Mouse (Mus musculus): ENCODE measurements around the gene 0610009B22Rik.
"Not testable (repeated sequence)": the region's sequence is repeated elsewhere in the genome, so short reads cannot be mapped to it uniquely, and the experiment has no call there.

0610009B22Rik gene

GRCm38 (mm10) chr11:51688330-51689328 lies at the start of gene 0610009B22Rik:
TSS of gene 0610009B22Rik (minus strand) at chr11:51688874.
- peak; percentile 99 to 100 for DNase-seq (ENCODE audit: low spot score in 2 of 2)

GRCm38 (mm10) chr11:51734218-51734617 lies 45.5 kb upstream of the 0610009B22Rik start:
- DNase-seq (ENCODE audit: low spot score in 2 of 2), result not testable (repeated sequence)

GRCm38 (mm10) chr11:51732883-51733282 lies 44.2 kb upstream of the 0610009B22Rik start:
- DNase-seq (ENCODE audit: low spot score in 2 of 2), result no peak

GRCm38 (mm10) chr11:51721066-51721465 lies 32.4 kb upstream of the 0610009B22Rik start:
- no peak for DNase-seq (ENCODE audit: low spot score in 2 of 2)

- no peak for DNase-seq (ENCODE audit: low spot score in 2 of 2)
Observed at GRCm38 (mm10) chr11:51707080-51707479, 18.4 kb upstream of the 0610009B22Rik start.

GRCm38 (mm10) chr11:51706451-51706850 lies 17.8 kb upstream of the 0610009B22Rik start:
- DNase-seq (ENCODE audit: low spot score in 2 of 2), result no peak

GRCm38 (mm10) chr11:51703379-51703998 lies 14.8 kb upstream of the 0610009B22Rik start:
- no peak for DNase-seq (ENCODE audit: low spot score in 2 of 2)

- DNase-seq (ENCODE audit: low spot score in 2 of 2), result no peak
Observed at GRCm38 (mm10) chr11:51702831-51703230, 14.2 kb upstream of the 0610009B22Rik start.

- no peak for DNase-seq (ENCODE audit: low spot score in 2 of 2)
Observed at GRCm38 (mm10) chr11:51694984-51695383, 6.3 kb upstream of the 0610009B22Rik start.

GRCm38 (mm10) chr11:51690597-51690996 lies 1.9 kb upstream of the 0610009B22Rik start:
- DNase-seq (ENCODE audit: low spot score in 2 of 2), result not testable (repeated sequence)

- no peak for DNase-seq (ENCODE audit: low spot score in 2 of 2)
Observed at GRCm38 (mm10) chr11:51689343-51689742, 669 bp upstream of the 0610009B22Rik start.

GRCm38 (mm10) chr11:51681976-51682374 lies 6.7 kb downstream of the 0610009B22Rik start:
- no peak for DNase-seq (ENCODE audit: low spot score in 2 of 2)

GRCm38 (mm10) chr11:51681324-51681975 lies 7.2 kb downstream of the 0610009B22Rik start:
- DNase-seq (ENCODE audit: low spot score in 2 of 2), result peak; percentile 41 to 88

- DNase-seq (ENCODE audit: low spot score in 2 of 2), result no peak
Observed at GRCm38 (mm10) chr11:51679466-51679865, 9.2 kb downstream of the 0610009B22Rik start.

- no peak for DNase-seq (ENCODE audit: low spot score in 2 of 2)
Observed at GRCm38 (mm10) chr11:51677737-51678418, 10.8 kb downstream of the 0610009B22Rik start.

GRCm38 (mm10) chr11:51675386-51675785 lies 13.3 kb downstream of the 0610009B22Rik start:
- no peak for DNase-seq (ENCODE audit: low spot score in 2 of 2)

GRCm38 (mm10) chr11:51673291-51673690 lies 15.4 kb downstream of the 0610009B22Rik start:
- DNase-seq (ENCODE audit: low spot score in 2 of 2), result no peak

- no peak for DNase-seq (ENCODE audit: low spot score in 2 of 2)
Observed at GRCm38 (mm10) chr11:51671376-51671775, 17.3 kb downstream of the 0610009B22Rik start.

- no peak for DNase-seq (ENCODE audit: low spot score in 2 of 2)
Observed at GRCm38 (mm10) chr11:51670846-51671245, 17.8 kb downstream of the 0610009B22Rik start.

GRCm38 (mm10) chr11:51664747-51665146 lies 23.9 kb downstream of the 0610009B22Rik start:
- not testable (repeated sequence) for DNase-seq (ENCODE audit: low spot score in 2 of 2)

- DNase-seq (ENCODE audit: low spot score in 2 of 2), result no peak
Observed at GRCm38 (mm10) chr11:51662632-51663031, 26.0 kb downstream of the 0610009B22Rik start.

Measured in frontal cortex, postnatal 14 days (tissue).